Mouse (Mus musculus): ENCODE measurements around the gene Wdr64. TPM values are rescaled to one million over a fixed set of nuclear protein-coding genes. Genes with fewer than 3 reads are reported as not detected.

The Wdr64 gene
- polyA plus RNA-seq, 1 experiment from 2014 or later = not detected

GRCm38 (mm10) chr1:175707599-175707998 lies 9.2 kb downstream of the Wdr64 start:
- no peaks in the 10 kb centered on the region for H3K27me3 ChIP-seq (replicated peaks; ENCODE audit: control insufficient read depth, insufficient read depth, low read length)
- no peak overlapping the region for H3K4me3 ChIP-seq (ENCODE audit: low read depth, low read length)
- DNase-seq (ENCODE audit: low spot score) = no peak
- H3K4me2 ChIP-seq (ENCODE audit: low read length) = no peak overlapping the region
- H3K36me3 ChIP-seq (ENCODE audit: control insufficient read depth, insufficient read depth, low read length) = no peaks in the 10 kb centered on the region
- 74% methylated on average over 5 of the region's 5 CpGs for WGBS
- no peak overlapping the region for H3K27ac ChIP-seq (ENCODE audit: low read depth, low read length)
- ATAC-seq = no peak
- H3K9me3 ChIP-seq (replicated peaks; ENCODE audit: control insufficient read depth, low read length) = no peaks in the 10 kb centered on the region
- no peaks in the 10 kb centered on the region for H3K4me1 ChIP-seq (ENCODE audit: control insufficient read depth, insufficient read depth, low read length)
- H3K9ac ChIP-seq (ENCODE audit: low read length) = no peak overlapping the region

- H3K9ac ChIP-seq (ENCODE audit: low read length) = no peak overlapping the region
- H3K9me3 ChIP-seq (replicated peaks; ENCODE audit: control insufficient read depth, low read length) = no peaks in the 10 kb centered on the region
- H3K4me3 ChIP-seq (ENCODE audit: low read depth, low read length) = no peak overlapping the region
- no peaks in the 10 kb centered on the region for H3K27me3 ChIP-seq (replicated peaks; ENCODE audit: control insufficient read depth, insufficient read depth, low read length)
- H3K27ac ChIP-seq (ENCODE audit: low read depth, low read length) = no peak overlapping the region
- DNase-seq (ENCODE audit: low spot score) (no peak), ATAC-seq (no peak)
- no peak overlapping the region for H3K4me2 ChIP-seq (ENCODE audit: low read length)
- no peaks in the 10 kb centered on the region for H3K4me1 ChIP-seq (ENCODE audit: control insufficient read depth, insufficient read depth, low read length)
- H3K36me3 ChIP-seq (ENCODE audit: control insufficient read depth, insufficient read depth, low read length) = no peaks in the 10 kb centered on the region
Measured at GRCm38 (mm10) chr1:175708013-175708412, 9.6 kb downstream of the Wdr64 start.

GRCm38 (mm10) chr1:175712338-175712909 lies 14.0 kb downstream of the Wdr64 start:
- no peak for DNase-seq (ENCODE audit: low spot score)
- WGBS = 80% methylated on average over 11 of the region's 11 CpGs
- no peak for ATAC-seq

GRCm38 (mm10) chr1:175716832-175717231 lies 18.4 kb downstream of the Wdr64 start:
- no peak overlapping the region for H3K9ac ChIP-seq (ENCODE audit: low read length)
- no peaks in the 10 kb centered on the region for H3K9me3 ChIP-seq (replicated peaks; ENCODE audit: control insufficient read depth, low read length)
- ATAC-seq (no peak), DNase-seq (ENCODE audit: low spot score) (no peak)
- H3K27me3 ChIP-seq (replicated peaks; ENCODE audit: control insufficient read depth, insufficient read depth, low read length) = no peaks in the 10 kb centered on the region
- H3K4me3 ChIP-seq (ENCODE audit: low read depth, low read length) = no peak overlapping the region
- 93% methylated on average over 9 of the region's 9 CpGs for WGBS
- H3K27ac ChIP-seq (ENCODE audit: low read depth, low read length) = no peak overlapping the region
- H3K36me3 ChIP-seq (ENCODE audit: control insufficient read depth, insufficient read depth, low read length) = no peaks in the 10 kb centered on the region
- no peak overlapping the region for H3K4me2 ChIP-seq (ENCODE audit: low read length)
- no peaks in the 10 kb centered on the region for H3K4me1 ChIP-seq (ENCODE audit: control insufficient read depth, insufficient read depth, low read length)

More at GRCm38 (mm10) chr1:175712338-175712909, 14.0 kb downstream of the Wdr64 start:
- H3K4me2 ChIP-seq (ENCODE audit: low read length) = no peak overlapping the region
- no peaks in the 10 kb centered on the region for H3K36me3 ChIP-seq (ENCODE audit: control insufficient read depth, insufficient read depth, low read length)
- H3K4me3 ChIP-seq (ENCODE audit: low read depth, low read length) = no peak overlapping the region
- H3K9ac ChIP-seq (ENCODE audit: low read length) = no peak overlapping the region
- H3K27me3 ChIP-seq (replicated peaks; ENCODE audit: control insufficient read depth, insufficient read depth, low read length) = no peaks in the 10 kb centered on the region
- no peak overlapping the region for H3K27ac ChIP-seq (ENCODE audit: low read depth, low read length)
- H3K4me1 ChIP-seq (ENCODE audit: control insufficient read depth, insufficient read depth, low read length) = no peaks in the 10 kb centered on the region
- no peaks in the 10 kb centered on the region for H3K9me3 ChIP-seq (replicated peaks; ENCODE audit: control insufficient read depth, low read length)

GRCm38 (mm10) chr1:175725771-175726170 lies 27.4 kb downstream of the Wdr64 start:
- no peaks in the 10 kb centered on the region for H3K9me3 ChIP-seq (replicated peaks; ENCODE audit: control insufficient read depth, low read length)
- H3K4me1 ChIP-seq (ENCODE audit: control insufficient read depth, insufficient read depth, low read length) = no peaks in the 10 kb centered on the region
- no peaks in the 10 kb centered on the region for H3K27me3 ChIP-seq (replicated peaks; ENCODE audit: control insufficient read depth, insufficient read depth, low read length)
- ATAC-seq = no peak
- H3K36me3 ChIP-seq (ENCODE audit: control insufficient read depth, insufficient read depth, low read length) = no peaks in the 10 kb centered on the region
- no peak overlapping the region for H3K9ac ChIP-seq (ENCODE audit: low read length)
- DNase-seq (ENCODE audit: low spot score) = no peak
- 57% methylated on average over 7 of the region's 7 CpGs for WGBS
- no peak overlapping the region for H3K4me3 ChIP-seq (ENCODE audit: low read depth, low read length)
- H3K27ac ChIP-seq (ENCODE audit: low read depth, low read length) = no peak overlapping the region
- H3K4me2 ChIP-seq (ENCODE audit: low read length) = no peak overlapping the region

- no peak overlapping the region for H3K4me3 ChIP-seq (ENCODE audit: low read depth, low read length)
- H3K4me2 ChIP-seq (ENCODE audit: low read length) = no peak overlapping the region
- H3K9ac ChIP-seq (ENCODE audit: low read length) = no peak overlapping the region
- no peaks in the 10 kb centered on the region for H3K4me1 ChIP-seq (ENCODE audit: control insufficient read depth, insufficient read depth, low read length)
- peak; percentile 36 for DNase-seq (ENCODE audit: low spot score)
- ATAC-seq = 0 out of 2 replicates have a peak, but pooled peaks have one; percentile 42
- no peaks in the 10 kb centered on the region for H3K9me3 ChIP-seq (replicated peaks; ENCODE audit: control insufficient read depth, low read length)
- 80% methylated on average over 10 of the region's 10 CpGs for WGBS
- no peak overlapping the region for H3K27ac ChIP-seq (ENCODE audit: low read depth, low read length)
- H3K27me3 ChIP-seq (replicated peaks; ENCODE audit: control insufficient read depth, insufficient read depth, low read length) = no peaks in the 10 kb centered on the region
- no peaks in the 10 kb centered on the region for H3K36me3 ChIP-seq (ENCODE audit: control insufficient read depth, insufficient read depth, low read length)
Measured at GRCm38 (mm10) chr1:175754576-175755364, 56.4 kb downstream of the Wdr64 start.

- Histone ChIP-seq H3K27me3 (replicated peaks; ENCODE audit: control insufficient read depth, insufficient read depth, low read length) (no peaks in the 10 kb centered on the region), H3K4me1 (ENCODE audit: control insufficient read depth, insufficient read depth, low read length) (no peaks in the 10 kb centered on the region), H3K9me3 (replicated peaks; ENCODE audit: control insufficient read depth, low read length) (no peaks in the 10 kb centered on the region), H3K27ac (ENCODE audit: low read depth, low read length) (no peak overlapping the region), H3K4me3 (ENCODE audit: low read depth, low read length) (no peak overlapping the region), H3K4me2 (ENCODE audit: low read length) (no peak overlapping the region), H3K9ac (ENCODE audit: low read length) (no peak overlapping the region), H3K36me3 (ENCODE audit: control insufficient read depth, insufficient read depth, low read length) (no peaks in the 10 kb centered on the region)
- ATAC-seq (no peak), DNase-seq (ENCODE audit: low spot score) (no peak)
- 86% methylated on average over 2 of the region's 2 CpGs for WGBS
Measured at GRCm38 (mm10) chr1:175794668-175795067, 96.3 kb downstream of the Wdr64 start.

GRCm38 (mm10) chr1:175808356-175808755 lies 110.0 kb downstream of the Wdr64 start:
- 85% methylated on average over 5 of the region's 5 CpGs for WGBS
- Histone ChIP-seq H3K9me3 (replicated peaks; ENCODE audit: control insufficient read depth, low read length) (no peaks in the 10 kb centered on the region), H3K27ac (ENCODE audit: low read depth, low read length) (no peak overlapping the region), H3K4me2 (ENCODE audit: low read length) (no peak overlapping the region), H3K4me3 (ENCODE audit: low read depth, low read length) (no peak overlapping the region), H3K27me3 (replicated peaks; ENCODE audit: control insufficient read depth, insufficient read depth, low read length) (no peaks in the 10 kb centered on the region), H3K9ac (ENCODE audit: low read length) (no peak overlapping the region), H3K4me1 (ENCODE audit: control insufficient read depth, insufficient read depth, low read length) (no peaks in the 10 kb centered on the region), H3K36me3 (ENCODE audit: control insufficient read depth, insufficient read depth, low read length) (no peaks in the 10 kb centered on the region)
- no peak for ATAC-seq
- DNase-seq (ENCODE audit: low spot score) = no peak

- no peak overlapping the region for H3K9ac ChIP-seq (ENCODE audit: low read length)
- no peak overlapping the region for H3K4me3 ChIP-seq (ENCODE audit: low read depth, low read length)
- H3K27me3 ChIP-seq (replicated peaks; ENCODE audit: control insufficient read depth, insufficient read depth, low read length) = no peaks in the 10 kb centered on the region
- ATAC-seq (no peak), DNase-seq (ENCODE audit: low spot score) (no peak)
- H3K4me1 ChIP-seq (ENCODE audit: control insufficient read depth, insufficient read depth, low read length) = no peaks in the 10 kb centered on the region
- H3K9me3 ChIP-seq (replicated peaks; ENCODE audit: control insufficient read depth, low read length) = no peaks in the 10 kb centered on the region
- no peak overlapping the region for H3K27ac ChIP-seq (ENCODE audit: low read depth, low read length)
- no peak overlapping the region for H3K4me2 ChIP-seq (ENCODE audit: low read length)
- no peaks in the 10 kb centered on the region for H3K36me3 ChIP-seq (ENCODE audit: control insufficient read depth, insufficient read depth, low read length)
- 15% methylated on average over 1 of the region's 1 CpGs for WGBS
Measured at GRCm38 (mm10) chr1:175811625-175812024, 113.2 kb downstream of the Wdr64 start.

Measured in forebrain, embryonic 14.5 days (tissue).